In the genomic region with DNA sequence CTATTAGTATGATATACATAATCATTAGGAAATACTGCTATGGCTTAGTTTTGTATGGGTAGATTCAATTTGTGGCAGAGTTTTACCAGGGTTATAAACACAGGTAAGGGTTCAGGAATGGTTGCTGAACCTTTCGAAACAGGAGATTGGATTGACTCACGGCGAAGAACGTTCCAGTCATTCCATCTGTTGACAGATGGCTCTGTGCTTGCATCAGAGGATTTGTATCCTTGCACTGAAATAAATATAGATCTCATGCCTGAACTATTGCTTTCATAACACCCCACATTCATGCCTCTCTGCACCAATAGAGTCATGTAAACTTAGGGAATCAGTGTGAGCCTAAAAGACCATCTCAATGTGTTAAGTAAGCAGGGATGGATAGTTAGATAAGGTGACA, we compare ENCODE assay signal across 14 mouse cellular contexts. TPM values are rescaled to one million over a fixed set of nuclear protein-coding genes. Genes with fewer than 3 reads are reported as not detected.
DNase-seq lines count a peak whose midpoint lies in the region; ATAC-seq lines count a peak whose summit lies in the region.
"Had no signal": no experiment of that assay in that cellular context is flagged by ENCODE, and none has a peak within 500 bp of the region (broad histone marks: within the 10 kb centered on the region; RNA-seq: fewer than 3 reads in every experiment).

No protein-coding gene starts in this region.

- peak; percentile 21 for DNase-seq in cerebellum, adult 11 months
- DNase-seq in cerebellum, postnatal 14 days, result no peak
- DNase-seq in layer of hippocampus, adult 9-11 months, result peak; percentile 34
- DNase-seq in layer of hippocampus, postnatal 10 days (ENCODE audit: low spot score in 2 of 2), result no peak
- peak; percentile 52 for DNase-seq in cerebellum, adult 9-11 months
- DNase-seq in thymus, postnatal 4 days, result no peak
- DNase-seq: adrenal gland, postnatal 10 days; gastrocnemius, postnatal 10 days; heart, adult 2 months; heart, postnatal 14 days had no signal

- ATAC-seq in granulocyte monocyte progenitor cell, adult 5-6 weeks (replicated peaks; ENCODE audit: poor library complexity, severe bottlenecking), result no peak
- ATAC-seq: forebrain, embryonic 15.5 days; hindbrain, postnatal 0 days had no signal

RNA-seq across cellular contexts. Expression of gene Emcn, which starts 4.9 kb away (rescaled TPM):
- total RNA-seq in layer of hippocampus, postnatal 10 days (2021), result 1 to 10 TPM; 5.8 to 6.1 TPM
- 0.34 TPM in 1 of 2 replicates, not detected in the other for total RNA-seq in granulocyte monocyte progenitor cell, adult 5-6 weeks (2014; fragmentation: Nextera tagmentation)
- 0.57 and 1.7 TPM in 2 replicates for total RNA-seq in granulocyte monocyte progenitor cell, adult 5-6 weeks (2017)
- total RNA-seq: MEL had no signal

Comparison
In these comparisons a context has a peak if more than half of its experiments do, and no peak if none do; other contexts are left out.
1. DNase-seq: peak in cerebellum, adult 11 months (single experiment), layer of hippocampus, adult 9-11 months (single experiment) and cerebellum, adult 9-11 months (single experiment); none in cerebellum, postnatal 14 days (0 of 2), layer of hippocampus, postnatal 10 days (0 of 2) and thymus, postnatal 4 days (single experiment).